Mouse (Mus musculus) intestine, postnatal 0 days (tissue): ENCODE data around the gene Hsf4. TPM values are rescaled to one million over a fixed set of nuclear protein-coding genes. Genes with fewer than 3 reads are reported as not detected.
"Not testable (repeated sequence)": the region's sequence is repeated elsewhere in the genome, so short reads cannot be mapped to it uniquely, and the experiment has no call there.

Experiments
- ATAC-seq: fragments of 200-750 bp; cut with Nextera tagmentation; 2 replicates; pipeline ENCODE4 v1.8.0; 2017; ENCODE audit warnings: mild to moderate bottlenecking, moderate TSS enrichment, moderate library complexity
- H3K27ac ChIP-seq: fragments of 300-500 bp; sonication (generic); 2 replicates; pipeline ENCODE4 v1.5.1; 2014; ENCODE audit warnings: mild to moderate bottlenecking, low read depth, low read length, moderate library complexity
- H3K27me3 ChIP-seq: fragments of 300-500 bp; sonication (generic); replicated peaks from 2 replicates; pipeline ENCODE4 v1.6.1; 2014; ENCODE audit warnings: low read length, mixed read lengths; ENCODE audit not compliant: control insufficient read depth, insufficient read depth
- H3K36me3 ChIP-seq: fragments of 300-500 bp; sonication (generic); 2 replicates; pipeline ENCODE4 v1.6.1; 2014; ENCODE audit warnings: mild to moderate bottlenecking, moderate library complexity; ENCODE audit not compliant: control insufficient read depth, insufficient read depth
- H3K4me1 ChIP-seq: fragments of 300-500 bp; sonication (generic); replicated peaks from 2 replicates; pipeline ENCODE4 v1.6.1; 2014; ENCODE audit warnings: antibody characterized with exemption, low read length, mixed read lengths; ENCODE audit not compliant: control insufficient read depth, insufficient read depth
- H3K4me2 ChIP-seq: fragments of 300-500 bp; sonication (generic); replicated peaks from 2 replicates; pipeline ENCODE4 v1.6.1; 2014; ENCODE audit warnings: low read depth, mild to moderate bottlenecking, moderate library complexity
- H3K4me3 ChIP-seq: fragments of 300-500 bp; sonication (generic); 2 replicates; pipeline ENCODE4 v1.5.1; 2014; ENCODE audit warnings: low read depth, low read length
- H3K9ac ChIP-seq: fragments of 300-500 bp; sonication (generic); 2 replicates; pipeline ENCODE4 v1.6.1; 2014; ENCODE audit warnings: mild to moderate bottlenecking, low read depth, low read length
- H3K9me3 ChIP-seq: fragments of 300-500 bp; sonication (generic); 2 replicates; pipeline ENCODE4 v1.6.1; 2016; ENCODE audit warnings: mixed run types; ENCODE audit not compliant: control insufficient read depth
- CTCF ChIP-seq: sonication (generic); IDR thresholded peaks from 2 replicates; pipeline ENCODE4 v1.5.1; 2016; ENCODE audit warnings: low read depth, mild to moderate bottlenecking, control low read depth, antibody characterized with exemption, moderate library complexity
- WGBS: fragments of 180-500 bp; shearing (Covaris S2); extraction: QIAGEN DNeasy Blood & Tissue Kit; methylation state at CpG from one replicate; pipeline ENCODE4 v1.1.7; 2014; 5-methylcytosine and 5-hydroxymethylcytosine counted together
- polyA plus RNA-seq: library from polyadenylated mRNA; unstranded; fragments of >200 nt; fragmentation: Nextera tagmentation; extraction: Ambion mirVana; gene quantifications from 2 replicates; pipeline ENCODE4 v1.2.1, GENCODE M21; 2015

Hsf4 gene
- polyA plus RNA-seq, 1 experiment from 2014 or later = 0.48 TPM

GRCm38 (mm10) chr8:105291802-105292201 lies 22.2 kb downstream of the Hsf4 start:
- not testable (repeated sequence) for H3K9me3 ChIP-seq, H3K4me2 ChIP-seq, H3K36me3 ChIP-seq, H3K27ac ChIP-seq, ATAC-seq, H3K9ac ChIP-seq, H3K4me3 ChIP-seq
- TF ChIP-seq CTCF = peak; percentile 39; the same call in 1 of the 2 replicates
- Histone ChIP-seq H3K27me3 (peaks cover 12% of the 10 kb centered on the region), H3K4me1 (peaks cover 13% of the 10 kb centered on the region; the same call in 1 of the 2 replicates)
- 68% methylated on average over 3 of the region's 3 CpGs for WGBS

- no peak overlapping the region for H3K9ac ChIP-seq
- no peak for ATAC-seq
- 78% methylated on average over 7 of the region's 7 CpGs for WGBS
These were observed 22.9 kb downstream of the Hsf4 start for GRCm38 (mm10) chr8:105292471-105292870.

GRCm38 (mm10) chr8:105293405-105293804 lies 23.8 kb downstream of the Hsf4 start:
- no peak overlapping the region for H3K4me3 ChIP-seq
- TF ChIP-seq CTCF = no peak

More at GRCm38 (mm10) chr8:105292471-105292870, 22.9 kb downstream of the Hsf4 start:
- no peak overlapping the region for H3K4me3 ChIP-seq
- no peak overlapping the region for H3K27ac ChIP-seq
- H3K36me3 ChIP-seq = no peaks in the 10 kb centered on the region
- peaks cover 13% of the 10 kb centered on the region for H3K4me1 ChIP-seq
- H3K9me3 ChIP-seq = no peaks in the 10 kb centered on the region
- peaks cover 12% of the 10 kb centered on the region for H3K27me3 ChIP-seq
- H3K4me2 ChIP-seq = no peak overlapping the region
- TF ChIP-seq CTCF = no peak

DNA sequence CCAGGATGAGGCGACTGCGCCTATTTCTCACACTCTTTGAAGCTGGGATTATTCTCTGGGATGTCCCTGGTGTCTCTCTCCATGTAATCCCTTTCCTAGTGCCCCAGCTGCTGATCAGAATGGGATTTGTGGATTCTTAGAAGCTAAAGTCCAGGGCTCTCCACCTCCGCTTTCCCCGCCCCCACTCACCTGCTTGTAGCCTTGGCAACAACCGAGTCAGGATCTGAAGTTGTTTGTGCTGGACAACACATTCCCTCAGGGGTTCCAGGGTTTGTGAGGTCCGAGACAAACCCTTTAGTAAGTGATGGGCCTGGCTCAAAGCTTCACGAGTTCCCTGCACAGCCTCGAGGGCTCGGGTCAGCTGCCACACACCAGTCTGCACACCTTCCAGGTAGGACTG lies 25.2 kb downstream of the Hsf4 start:
- 67% methylated on average over 9 of the region's 9 CpGs for WGBS
- no peak for ATAC-seq

More at GRCm38 (mm10) chr8:105293405-105293804, 23.8 kb downstream of the Hsf4 start:
- Histone ChIP-seq H3K4me2 (no peak overlapping the region), H3K9me3 (no peaks in the 10 kb centered on the region), H3K9ac (no peak overlapping the region), H3K27ac (no peak overlapping the region), H3K27me3 (peaks cover 12% of the 10 kb centered on the region), H3K36me3 (no peaks in the 10 kb centered on the region), H3K4me1 (peaks cover 13% of the 10 kb centered on the region)
- no peak for ATAC-seq
- WGBS = 76% methylated on average over 19 of the region's 19 CpGs

GRCm38 (mm10) chr8:105295256-105295655 lies 25.7 kb downstream of the Hsf4 start:
- WGBS = 66% methylated on average over 11 of the region's 11 CpGs
- TF ChIP-seq CTCF = no peak
- Histone ChIP-seq H3K27ac (no peak overlapping the region), H3K4me2 (peak overlapping the region; percentile 33; the same call in 1 of the 2 replicates), H3K9me3 (no peaks in the 10 kb centered on the region), H3K4me1 (peaks cover 7% of the 10 kb centered on the region), H3K36me3 (peaks cover 5% of the 10 kb centered on the region; the same call in 1 of the 2 replicates), H3K9ac (no peak overlapping the region), H3K4me3 (no peak overlapping the region), H3K27me3 (peaks cover 6% of the 10 kb centered on the region)
- no peak for ATAC-seq

More for the DNA sequence above, 25.2 kb downstream of the Hsf4 start:
- Histone ChIP-seq H3K9me3 (no peaks in the 10 kb centered on the region), H3K4me1 (peaks cover 12% of the 10 kb centered on the region), H3K27ac (no peak overlapping the region), H3K27me3 (peaks cover 11% of the 10 kb centered on the region), H3K9ac (no peak overlapping the region), H3K36me3 (no peaks in the 10 kb centered on the region), H3K4me2 (peak overlapping the region; percentile 33; the same call in 1 of the 2 replicates), H3K4me3 (no peak overlapping the region)
- TF ChIP-seq CTCF = no peak

DNA sequence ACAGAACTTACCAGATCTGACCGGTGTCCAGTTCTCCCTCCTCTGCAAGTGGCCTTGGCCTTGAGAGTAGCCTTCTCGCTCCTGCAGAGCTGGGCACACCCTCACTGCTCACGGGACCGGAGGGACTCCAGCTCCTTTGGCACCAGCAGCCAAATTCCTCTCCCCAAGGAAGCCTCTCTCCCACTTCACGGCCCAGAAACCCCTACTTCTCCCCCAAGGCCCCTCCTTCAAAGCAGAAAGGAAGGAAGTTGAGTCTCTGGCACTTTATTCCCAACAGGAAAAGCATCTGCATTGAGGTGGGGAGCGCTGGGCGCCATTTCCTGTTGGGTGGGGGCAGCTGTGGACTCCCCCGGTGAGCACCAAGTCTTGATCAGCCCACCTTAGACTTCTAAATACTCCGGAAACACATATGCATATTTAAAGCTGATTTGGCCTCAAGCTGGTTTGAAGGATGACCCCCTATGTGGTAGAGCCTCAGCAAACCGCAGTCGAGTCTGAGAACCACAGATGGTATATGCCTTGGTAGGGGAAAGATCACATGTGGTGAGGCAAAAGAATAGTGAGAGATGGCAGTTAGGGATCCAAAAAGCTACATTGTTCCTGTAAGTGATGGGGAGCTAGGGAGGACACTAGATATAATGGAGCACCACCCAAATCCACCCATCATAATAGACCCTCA lies 26.4 kb downstream of the Hsf4 start, which contains the start of gene Exoc3l:
Gene Exoc3l, minus strand, starts transcription at position 207 of the 679 bp plus-strand sequence.
- Histone ChIP-seq H3K27me3 (no peaks in the 10 kb centered on the region), H3K4me2 (peak within 1 kb of the TSS; percentile 85), H3K27ac (no peak within 1 kb of the TSS), H3K9ac (no peak within 1 kb of the TSS), H3K4me1 (peaks cover 2% of the 10 kb centered on the region; the same call in 1 of the 2 replicates), H3K9me3 (no peaks in the 10 kb centered on the region), H3K36me3 (peaks cover 12% of the 10 kb centered on the region), H3K4me3 (peak within 1 kb of the TSS; percentile 95)
- TF ChIP-seq CTCF = no peak
- ATAC-seq = no peak
- 64% methylated on average over 11 of the region's 11 CpGs for WGBS
